Mouse (Mus musculus) olfactory bulb, adult 2 months (tissue): ENCODE measurements at regions not wholly inside any gene's neighbourhood (a gene's known extent, or its start where the extent isn't known, plus 50 kb on each side); places are given as distances from the start of the nearest gene placed in this dataset.

ENCODE experiments used
- CTCF ChIP-seq: fragments of 200-500 bp; IDR thresholded peaks from 2 replicates; pipeline ENCODE4 v1.5.1; 2012; ENCODE audit warnings: low read depth, mild to moderate bottlenecking, low read length, moderate library complexity; ENCODE audit not compliant: insufficient read depth
- POLR2A ChIP-seq: fragments of 200-500 bp; IDR thresholded peaks from 2 replicates; pipeline ENCODE4 v1.6.1; 2012; ENCODE audit warnings: mild to moderate bottlenecking, low read depth, low read length, moderate library complexity; ENCODE audit not compliant: insufficient read depth

GRCm38 (mm10) chr5:24264151-24264550 lies 87.3 kb downstream of the Kcnh2 start:
- TF ChIP-seq POLR2A (no peak), CTCF (no peak)
